Mouse (Mus musculus) ES-E14 (cell line): Measurements from ENCODE around the gene Meltf. TPM values are rescaled to one million over a fixed set of nuclear protein-coding genes. Genes with fewer than 3 reads are reported as not detected.

Experiments used
- DNase-seq: peaks from one replicate; pipeline ENCODE4 v3.0.0-alpha.2; 2013; ENCODE audit warnings: low read depth, low spot score
- H3K27ac ChIP-seq: 2 replicates; pipeline ENCODE4 v1.5.1; 2012; ENCODE audit warnings: low read depth, mild to moderate bottlenecking, low read length, moderate library complexity, mixed read lengths; ENCODE audit not compliant: poor library complexity, insufficient read depth, severe bottlenecking
- H3K36me3 ChIP-seq: 2 replicates; pipeline ENCODE4 v1.6.1; 2012; ENCODE audit warnings: mild to moderate bottlenecking, low read length, moderate library complexity, mixed read lengths; ENCODE audit not compliant: control insufficient read depth, poor library complexity, insufficient read depth, severe bottlenecking
- H3K4me1 ChIP-seq, 2 experiments: fragments of 150-350 bp in 1 of 2; sonication (generic) in 1 of 2; 2 replicates each; pipeline ENCODE4 v1.6.1; 2012; ENCODE audit warnings: low read length in 2 of 2, mild to moderate bottlenecking in 1 of 2, mixed read lengths in 1 of 2; ENCODE audit not compliant: control insufficient read depth in 2 of 2, insufficient read depth in 2 of 2, poor library complexity in 1 of 2
- H3K4me3 ChIP-seq, 2 experiments: fragments of 150-350 bp in 1 of 2; sonication (generic) in 1 of 2; 2 replicates each; pipeline ENCODE4 v1.5.1; 2012; ENCODE audit warnings: low read length in 2 of 2, low read depth in 1 of 2, mild to moderate bottlenecking in 1 of 2, mixed read lengths in 1 of 2; ENCODE audit not compliant: insufficient read depth in 1 of 2, poor library complexity in 1 of 2, severe bottlenecking in 1 of 2
- H3K9ac ChIP-seq: 2 replicates; pipeline ENCODE4 v1.6.1; 2012; ENCODE audit warnings: low read depth, mild to moderate bottlenecking, low read length, mixed read lengths; ENCODE audit not compliant: poor library complexity, insufficient read depth, severe bottlenecking
- H3K9me3 ChIP-seq: fragments of 150-350 bp; sonication (generic); 2 replicates; pipeline ENCODE4 v1.6.1; 2012; ENCODE audit warnings: low read depth, mild to moderate bottlenecking, low read length; ENCODE audit not compliant: control insufficient read depth, insufficient read depth
- CHD2 ChIP-seq: IDR thresholded peaks from 2 replicates; pipeline ENCODE4 v1.6.1; 2014; ENCODE audit warnings: mild to moderate bottlenecking, low read depth, low read length, inconsistent platforms
- HCFC1 ChIP-seq: IDR thresholded peaks from 2 replicates; pipeline ENCODE4 v1.6.1; 2012; ENCODE audit warnings: low read length, inconsistent platforms, borderline replicate concordance; ENCODE audit not compliant: insufficient read depth
- MAFK ChIP-seq: IDR thresholded peaks from 2 replicates; pipeline ENCODE4 v1.6.1; 2014; ENCODE audit warnings: mild to moderate bottlenecking, low read depth, low read length, inconsistent platforms; ENCODE audit not compliant: insufficient read depth
- ZC3H11A ChIP-seq: IDR thresholded peaks from 2 replicates; pipeline ENCODE4 v1.6.1; 2012; ENCODE audit warnings: low read depth, mild to moderate bottlenecking, inconsistent platforms, low read length, borderline replicate concordance
- ZNF384 ChIP-seq: IDR thresholded peaks from 2 replicates; pipeline ENCODE4 v1.6.1; 2012; ENCODE audit warnings: low read depth, low read length, inconsistent platforms
- in situ Hi-C, 2 experiments: fragments of 600-800 bp; cut with MboI; formaldehyde crosslinking; loops; one replicate each; pipeline ENCODE4 v1.15.1; 2025; ENCODE audit warnings: low sequenced_read_pairs in 2 of 2, inconsistent platforms in 1 of 2; ENCODE audit not compliant: unreplicated experiment in 2 of 2
- total RNA-seq: library from RNA; depleted of rRNA; stranded (reverse); fragments of 300-350 nt; gene quantifications from 2 replicates; pipeline ENCODE4 v1.2.3, GENCODE M21; 2012

The Meltf gene
- total RNA-seq, 1 experiment = 0.40 TPM

DNA sequence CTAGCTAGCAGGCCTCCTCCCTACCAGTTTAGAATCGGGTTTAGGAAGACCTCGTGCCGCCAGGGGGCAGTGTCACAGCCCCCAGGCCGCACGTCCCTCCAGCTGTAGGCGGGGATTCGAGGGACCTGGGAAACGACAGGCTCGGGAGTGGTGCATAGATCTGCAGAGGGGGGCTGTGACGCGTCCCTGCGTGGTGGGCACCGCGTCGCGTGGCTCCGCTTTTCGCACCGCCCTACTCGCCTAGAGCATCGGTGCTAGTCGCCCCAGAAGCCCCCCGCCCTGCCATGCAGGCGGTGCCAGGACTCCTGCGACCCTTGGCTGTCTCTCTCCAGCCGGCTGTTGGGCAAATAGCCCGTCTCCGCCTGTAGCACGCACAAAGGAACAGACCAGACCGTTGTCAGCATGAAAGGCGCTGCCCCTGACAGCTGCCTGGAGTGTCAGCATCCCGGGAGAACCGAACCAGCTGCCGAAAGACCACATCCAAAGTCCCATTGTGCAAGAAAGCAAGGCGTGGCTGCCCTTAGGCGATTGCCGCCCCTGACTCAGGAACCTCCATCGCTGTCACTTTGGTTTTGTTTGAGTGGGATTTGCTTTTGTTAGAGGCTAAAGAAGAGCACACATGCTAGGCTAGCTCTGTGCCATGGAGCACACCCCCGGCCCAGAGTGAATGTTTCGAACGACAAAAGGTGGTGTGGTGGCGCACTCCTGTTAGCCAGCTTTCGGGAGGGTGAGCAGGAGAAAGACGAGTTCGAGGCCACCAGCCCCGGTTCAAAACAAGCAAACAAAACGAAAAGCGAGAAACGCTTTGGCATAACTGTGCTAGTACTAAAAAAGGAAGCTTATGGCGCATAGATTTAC, 54.5 kb downstream of the Meltf start:
- Histone ChIP-seq H3K4me1 (peaks cover 0 to 21% of the 10 kb centered on the region in 2 experiments; a peak in 2 of 4 replicates), H3K9ac (peak overlapping the region; percentile 9; the same call in 1 of the 2 replicates), H3K4me3 (peak overlapping the region; percentile 63 to 75), H3K9me3 (no peaks in the 10 kb centered on the region), H3K36me3 (no peaks in the 10 kb centered on the region), H3K27ac (no peak overlapping the region)
- DNase-seq = peak; percentile 86
- no peak for TF ChIP-seq CHD2
- no peak for TF ChIP-seq HCFC1
- TF ChIP-seq ZNF384 = no peak
- TF ChIP-seq MAFK = no peak
- TF ChIP-seq ZC3H11A = no peak
- in situ Hi-C loops = no loop called here

DNA sequence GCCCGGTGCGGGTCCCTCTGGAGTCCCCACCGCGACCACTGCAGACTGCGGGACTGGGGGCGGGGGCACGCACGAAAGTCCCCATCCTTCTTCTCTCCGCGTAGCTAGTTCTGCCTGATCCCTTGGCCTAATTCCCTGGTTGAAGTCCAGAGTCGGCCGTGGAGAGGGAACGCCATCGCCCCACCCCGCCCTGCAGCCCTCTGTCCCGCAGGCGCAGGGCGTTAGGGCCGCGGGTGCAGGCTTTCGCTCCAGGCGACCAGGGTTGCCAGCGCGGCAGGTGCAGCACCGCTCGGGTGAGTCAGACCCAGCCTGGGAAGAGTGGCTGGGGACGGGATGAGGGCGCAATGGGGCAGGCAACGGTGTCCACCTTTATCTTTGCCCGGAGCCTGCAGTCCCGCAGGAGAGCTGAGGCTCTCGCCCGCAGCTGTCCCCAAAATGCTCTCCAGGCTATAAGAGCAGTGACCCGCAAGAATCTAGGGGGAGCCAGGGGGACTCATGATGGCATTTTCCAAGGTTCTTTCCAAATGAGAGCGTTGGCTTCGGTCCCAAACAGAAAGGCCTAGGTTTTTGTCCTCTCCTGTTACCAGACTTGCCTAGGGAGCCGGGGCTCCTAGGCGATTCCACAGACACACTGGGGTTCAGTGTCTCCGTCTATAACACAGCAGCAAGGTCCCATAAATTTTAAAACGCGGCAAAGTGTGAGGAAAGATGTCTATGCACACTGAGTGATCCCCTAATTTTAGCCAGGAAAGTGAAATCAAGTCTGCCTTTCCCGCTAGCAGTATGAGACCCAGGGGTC, 55.3 kb downstream of the Meltf start, which contains the start of gene Pigz:
Gene Pigz, plus strand, starts transcription at position 101 of the 799 bp plus-strand sequence.
- Histone ChIP-seq H3K4me3 (peak within 1 kb of the TSS; percentile 63 to 75), H3K27ac (no peak within 1 kb of the TSS), H3K9ac (peak within 1 kb of the TSS; percentile 31), H3K9me3 (no peaks in the 10 kb centered on the region), H3K36me3 (no peaks in the 10 kb centered on the region), H3K4me1 (peaks cover 0 to 18% of the 10 kb centered on the region in 2 experiments; a peak in 2 of 4 replicates)
- DNase-seq = no peak
- in situ Hi-C loops = no loop called here
- TF ChIP-seq ZC3H11A (no peak), HCFC1 (no peak), MAFK (no peak), ZNF384 (no peak), CHD2 (no peak)

DNA sequence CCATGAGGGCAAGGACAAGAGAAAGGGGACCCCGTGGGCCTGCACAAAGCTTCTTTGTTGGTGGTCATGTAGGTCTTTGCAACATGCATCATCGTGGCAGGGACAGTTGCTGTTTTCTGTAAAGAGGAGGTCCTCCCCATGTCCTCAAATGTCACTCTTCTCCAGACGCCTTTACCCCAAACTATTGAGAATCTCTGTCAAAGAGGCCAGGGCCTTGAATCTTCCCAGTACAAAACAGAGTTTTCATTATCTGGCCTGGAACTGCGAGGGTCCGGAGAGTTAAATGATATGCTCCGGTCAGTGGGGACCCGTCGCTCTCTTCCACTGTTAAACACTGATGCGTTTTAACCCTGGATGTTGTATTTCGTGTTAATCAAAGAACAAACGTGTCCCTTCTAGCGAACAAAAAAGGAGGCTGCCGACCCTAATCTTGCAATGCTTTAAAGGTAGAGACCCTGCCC, 56.0 kb downstream of the Meltf start:
- Histone ChIP-seq H3K4me3 (peak overlapping the region in 1 of 2 experiments; percentile 44; a peak in 1 of 4 replicates), H3K4me1 (peaks cover 0 to 18% of the 10 kb centered on the region in 2 experiments; a peak in 2 of 4 replicates), H3K27ac (no peak overlapping the region), H3K9me3 (no peaks in the 10 kb centered on the region), H3K9ac (no peak overlapping the region), H3K36me3 (no peaks in the 10 kb centered on the region)
- DNase-seq = no peak
- in situ Hi-C loops = no loop called here
- TF ChIP-seq ZNF384 = no peak

DNA sequence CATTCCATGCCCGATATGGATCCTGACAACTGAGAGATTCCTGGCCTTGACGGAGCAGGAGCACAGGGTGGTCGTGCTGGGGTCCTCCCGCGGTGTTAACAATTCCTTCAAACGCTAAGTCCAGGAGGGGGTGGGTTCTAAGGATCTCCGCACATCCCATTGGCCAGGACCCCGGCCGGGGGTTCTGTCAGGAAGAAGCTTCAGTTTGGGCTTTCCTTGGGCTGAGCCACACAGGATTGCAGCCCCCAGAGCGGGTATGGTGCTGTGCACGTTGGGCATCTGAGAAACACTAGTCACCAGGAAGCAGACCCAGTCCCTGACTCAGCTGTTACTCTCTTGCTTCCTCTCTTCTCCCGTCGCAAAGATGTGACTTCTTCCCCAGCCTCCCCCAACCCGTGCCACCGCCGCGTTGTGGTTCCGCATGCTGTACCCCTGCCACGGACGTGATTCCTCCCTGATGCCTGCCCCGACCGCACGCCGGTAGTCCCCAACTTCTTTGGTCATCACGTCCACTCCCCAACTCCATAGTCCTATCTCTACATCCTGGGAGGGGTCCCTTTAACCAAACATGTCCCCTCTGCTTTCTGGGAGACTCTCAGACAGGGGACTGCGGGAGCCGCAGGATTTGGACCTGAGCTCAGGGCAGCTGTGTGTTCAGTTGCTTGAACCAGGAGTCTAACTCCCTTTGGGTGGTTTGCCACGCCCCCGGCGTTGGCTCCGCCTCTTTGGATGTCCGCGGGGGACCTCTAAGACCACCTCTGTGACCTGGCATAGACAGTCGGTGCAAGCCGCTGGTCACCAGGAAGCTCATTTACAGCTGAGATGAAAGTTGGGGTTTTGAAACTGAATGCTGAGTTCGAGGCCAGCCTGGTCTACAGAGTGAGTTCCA, 56.7 kb downstream of the Meltf start:
- 0 out of 2 replicates have a peak overlapping the region, but pooled peaks have one; percentile 2 for H3K9ac ChIP-seq
- H3K4me1 ChIP-seq = peaks cover 0 to 15% of the 10 kb centered on the region in 2 experiments; a peak in 2 of 4 replicates
- H3K4me3 ChIP-seq = peak overlapping the region; percentile 44 to 45; a peak in 2 of 4 replicates
- no peak overlapping the region for H3K27ac ChIP-seq
- in situ Hi-C loops = no loop called here
- no peaks in the 10 kb centered on the region for H3K9me3 ChIP-seq
- H3K36me3 ChIP-seq = no peaks in the 10 kb centered on the region
- DNase-seq = no peak
- TF ChIP-seq HCFC1 = no peak
- TF ChIP-seq MAFK = no peak
- TF ChIP-seq ZNF384 = no peak
- TF ChIP-seq ZC3H11A = no peak
- TF ChIP-seq CHD2 = no peak
